In genomic region chr8:122784756-122785155, GRCm38 (mm10) we compare ENCODE assay signal across 22 mouse cellular contexts. TPM values are rescaled to one million over a fixed set of nuclear protein-coding genes. Genes with fewer than 3 reads are reported as not detected.
DNase-seq lines count a peak whose midpoint lies in the region.
"Had no signal": no experiment of that assay in that cellular context is flagged by ENCODE, and none has a peak within 500 bp of the region (broad histone marks: within the 10 kb centered on the region; RNA-seq: fewer than 3 reads in every experiment).

No protein-coding gene starts in this region.

- 0 out of 2 replicates have a peak overlapping the region, but pooled peaks have one; percentile 1 for H3K27ac ChIP-seq in heart, embryonic 10.5 days
- H3K27ac ChIP-seq: embryonic facial prominence, embryonic 10.5 days; embryonic facial prominence, embryonic 12.5 days; forebrain, embryonic 13.5 days; forebrain, embryonic 15.5 days had no signal

- H3K36me3 ChIP-seq in heart, embryonic 10.5 days: peaks cover 82% of the 10 kb centered on the region
- H3K36me3 ChIP-seq: G1E had no signal

- 0 out of 2 replicates have a peak, but pooled peaks cover 2% of the 10 kb centered on the region for H3K4me1 ChIP-seq in heart, embryonic 10.5 days
- H3K4me1 ChIP-seq: embryonic facial prominence, embryonic 10.5 days; embryonic facial prominence, embryonic 12.5 days; forebrain, embryonic 13.5 days; forebrain, embryonic 15.5 days had no signal

- H3K27me3 ChIP-seq in heart, embryonic 10.5 days (ENCODE audit: insufficient read depth, poor library complexity, severe bottlenecking): no peaks in the 10 kb centered on the region
- H3K27me3 ChIP-seq: CH12.LX; embryonic facial prominence, embryonic 12.5 days; forebrain, embryonic 13.5 days; forebrain, embryonic 15.5 days had no signal

- H3K9me3 ChIP-seq in heart, embryonic 10.5 days: no peaks in the 10 kb centered on the region
- H3K9me3 ChIP-seq: embryonic facial prominence, embryonic 10.5 days; embryonic facial prominence, embryonic 12.5 days; forebrain, embryonic 13.5 days; forebrain, embryonic 15.5 days; G1E had no signal

- intact Hi-C loops in heart, postnatal 36 days (cut with DNase I): no loop called here

- H3K4me3 ChIP-seq in heart, embryonic 10.5 days: no peak overlapping the region
- H3K4me3 ChIP-seq: embryonic facial prominence, embryonic 10.5 days; embryonic facial prominence, embryonic 12.5 days; forebrain, embryonic 13.5 days; forebrain, embryonic 15.5 days had no signal

- DNase-seq in gastrocnemius, adult 18-20 months (ENCODE audit: low spot score): peak; percentile 51
- no peak for DNase-seq in gastrocnemius, postnatal 4 days (ENCODE audit: low spot score in 2 of 2)
- DNase-seq in heart, embryonic 10.5 days (ENCODE audit: low spot score): no peak
- no peak for DNase-seq in heart, postnatal 36 days
- DNase-seq in skeletal muscle tissue, adult 2 months (ENCODE audit: low read depth, low spot score): peak; percentile 27
- DNase-seq in urinary bladder, postnatal 14 days (ENCODE audit: low spot score): no peak
- DNase-seq: adrenal gland, adult 2 months; adrenal gland, postnatal 10 days; adrenal gland, postnatal 25 days; B cell, adult 2 months; cerebellum, adult 11-12 months; cerebellum, adult 2 months; cerebellum, adult 9-10 months; cerebellum, postnatal 10 days; cerebellum, postnatal 25 days; forebrain, postnatal 0 days had no signal

- 73% methylated on average over 1 of the region's 1 CpGs for WGBS in heart, embryonic 10.5 days

RNA-seq across cellular contexts. Expression of gene Acsf3, which starts 9.5 kb away (rescaled TPM):
- total RNA-seq in gastrocnemius, adult 18-20 months (2021): 10 to 100 TPM; 12.4 to 12.9 TPM
- 10 to 100 TPM; 15.4 to 18.8 TPM for total RNA-seq in gastrocnemius, postnatal 4 days (2021)
- 17.3 and 19.8 TPM in 2 replicates for polyA plus RNA-seq in heart, embryonic 10.5 days (2016; fragmentation: Nextera tagmentation; extraction: Ambion mirVana)
- total RNA-seq in heart, postnatal 36 days (2021): 10 to 100 TPM; 28.3 to 30.6 TPM

Comparison
In these comparisons a context has a peak if more than half of its experiments do, and no peak if none do; other contexts are left out.
1. DNase-seq: peak in gastrocnemius, adult 18-20 months (single experiment) and skeletal muscle tissue, adult 2 months (single experiment); none in gastrocnemius, postnatal 4 days (0 of 2), heart, embryonic 10.5 days (single experiment), heart, postnatal 36 days (0 of 2) and urinary bladder, postnatal 14 days (single experiment).